Mouse (Mus musculus) C2C12 (cell line): Measurements from ENCODE around the gene Cenpb. TPM values are rescaled to one million over a fixed set of nuclear protein-coding genes. Genes with fewer than 3 reads are reported as not detected.

ENCODE experiments used
- H3K27me3 ChIP-seq: one replicate; pipeline ENCODE4 v1.6.1; 2011; ENCODE audit not compliant: control insufficient read depth, insufficient read depth, insufficient read length
- H3K36me3 ChIP-seq: one replicate; pipeline ENCODE4 v1.6.1; 2011; ENCODE audit not compliant: control insufficient read depth, insufficient read depth
- H3K4me3 ChIP-seq: one replicate; pipeline ENCODE4 v1.5.1; 2011; ENCODE audit warnings: mild to moderate bottlenecking, control low read depth; ENCODE audit not compliant: poor library complexity, insufficient read depth, severe bottlenecking
- H3K79me2 ChIP-seq: one replicate; pipeline ENCODE4 v1.6.1; 2011; ENCODE audit not compliant: control insufficient read depth, insufficient read depth
- H3K79me3 ChIP-seq: one replicate; pipeline ENCODE4 v1.6.1; 2011; ENCODE audit warnings: low read depth, control low read depth
- H3ac ChIP-seq: one replicate; pipeline ENCODE3; 2011; ENCODE audit warnings: low read depth; ENCODE audit not compliant: control insufficient read depth, insufficient read length
- CEBPB ChIP-seq: IDR thresholded peaks from one replicate; pipeline ENCODE4 v1.6.1; 2011; ENCODE audit warnings: low read depth, mild to moderate bottlenecking, control low read depth, moderate library complexity
- CTCF ChIP-seq: IDR thresholded peaks from one replicate; pipeline ENCODE4 v1.5.1; 2011; ENCODE audit not compliant: control insufficient read depth, insufficient read depth, insufficient read length
- FOSL1 ChIP-seq: IDR thresholded peaks from one replicate; pipeline ENCODE4 v1.8.0; 2011; ENCODE audit warnings: mild to moderate bottlenecking, low read length; ENCODE audit not compliant: poor library complexity, insufficient read depth, severe bottlenecking
- MAX ChIP-seq: IDR thresholded peaks from one replicate; pipeline ENCODE4 v1.6.1; 2011; ENCODE audit warnings: mild to moderate bottlenecking, control low read depth
- MYOD1 ChIP-seq: IDR thresholded peaks from one replicate; pipeline ENCODE4 v1.6.1; 2011; ENCODE audit warnings: low read depth; ENCODE audit not compliant: control insufficient read depth, insufficient read length
- MYOG ChIP-seq: IDR thresholded peaks from one replicate; pipeline ENCODE4 v1.6.1; 2011; ENCODE audit not compliant: control insufficient read depth, insufficient read length; ENCODE audit errors: extremely low read depth
- USF1 ChIP-seq: IDR thresholded peaks from one replicate; pipeline ENCODE4 v1.6.1; 2011; ENCODE audit warnings: low read depth, mild to moderate bottlenecking, control low read depth, moderate library complexity
- polyA plus RNA-seq: library from polyadenylated mRNA; unstranded; fragments of >200 nt; fragmentation: generic; extraction: Trizol; gene quantifications from one replicate; pipeline ENCODE4 v1.2.1, GENCODE M21; 2012; ENCODE audit warnings: missing spikeins

Gene Cenpb
- polyA plus RNA-seq, 1 experiment, result 168 TPM

GRCm38 (mm10) chr2:131209969-131210792, 30.3 kb upstream of the Cenpb start:
- peak; percentile 10 for TF ChIP-seq MYOD1
- TF ChIP-seq USF1, result no peak
- TF ChIP-seq FOSL1, result no peak
- peak; percentile 68 for TF ChIP-seq CEBPB
- peak; percentile 80 for TF ChIP-seq MAX
- peak; percentile 94 for TF ChIP-seq CTCF
- Histone ChIP-seq H3K27me3 (no peaks in the 10 kb centered on the region), H3ac (peak overlapping the region; percentile 64), H3K79me2 (peaks cover 20% of the 10 kb centered on the region), H3K4me3 (peak overlapping the region; percentile 67), H3K79me3 (peaks cover 2% of the 10 kb centered on the region), H3K36me3 (no peaks in the 10 kb centered on the region)

DNA sequence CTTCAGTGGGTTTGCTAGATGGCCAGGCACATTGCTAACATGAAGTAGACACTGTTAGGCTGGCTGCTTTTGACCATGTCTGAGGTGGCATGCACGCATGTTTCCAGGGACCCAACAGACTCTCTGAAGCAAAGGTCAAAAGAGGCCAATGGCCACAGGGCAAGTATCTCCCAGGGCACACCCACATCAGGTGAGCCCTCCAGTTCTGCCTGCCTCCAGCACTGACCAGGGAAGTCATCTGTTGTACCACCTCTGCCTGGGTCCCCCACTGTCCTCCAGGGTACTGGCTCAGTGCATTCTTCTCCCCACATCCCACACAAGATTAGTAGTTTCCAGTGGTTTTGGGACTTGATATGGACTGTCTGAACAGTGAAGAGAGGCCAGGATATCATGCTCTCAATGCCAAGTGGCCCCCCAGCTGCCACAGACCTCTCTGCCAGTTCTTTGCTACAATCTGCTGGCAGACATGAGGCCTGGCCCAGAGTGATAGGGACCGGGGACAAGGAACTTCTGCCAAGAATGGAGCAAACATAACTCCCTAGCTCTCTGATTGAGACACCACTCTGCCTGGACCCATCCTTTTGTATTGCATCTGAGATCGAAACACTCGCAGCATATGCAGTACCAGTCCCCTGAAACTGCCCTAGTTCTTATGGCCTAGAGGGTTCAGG, 29.4 kb upstream of the Cenpb start:
- H3K36me3 ChIP-seq, result no peaks in the 10 kb centered on the region
- no peaks in the 10 kb centered on the region for H3K27me3 ChIP-seq
- H3ac ChIP-seq, result peak overlapping the region; percentile 45
- peaks cover 2% of the 10 kb centered on the region for H3K79me3 ChIP-seq
- H3K4me3 ChIP-seq, result no peak overlapping the region
- H3K79me2 ChIP-seq, result peaks cover 20% of the 10 kb centered on the region
- TF ChIP-seq MYOD1, result no peak
- TF ChIP-seq CTCF, result no peak
- TF ChIP-seq MAX, result no peak
- TF ChIP-seq MYOG, result no peak
- no peak for TF ChIP-seq USF1
- TF ChIP-seq FOSL1, result no peak
- TF ChIP-seq CEBPB, result no peak

DNA sequence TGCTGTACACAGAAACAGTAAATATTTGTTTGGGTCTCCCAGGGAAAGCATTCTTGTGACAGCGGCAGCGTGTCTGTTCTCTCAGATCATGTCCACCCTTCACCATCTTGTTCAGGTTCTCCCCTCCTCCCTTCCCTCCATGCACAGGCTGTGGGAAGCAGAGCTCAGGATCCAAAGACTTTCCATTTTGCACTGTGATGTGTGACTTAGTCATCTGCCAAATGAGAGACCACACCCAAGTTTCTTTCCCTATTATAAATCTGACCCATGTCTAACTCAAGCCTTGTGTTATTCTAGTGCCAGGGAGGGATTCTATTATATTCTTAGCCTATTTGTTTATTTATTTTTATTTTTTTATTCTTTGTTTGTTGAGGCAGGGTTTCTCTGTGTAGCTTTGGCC, 28.5 kb upstream of the Cenpb start:
- peaks cover 20% of the 10 kb centered on the region for H3K79me2 ChIP-seq
- H3ac ChIP-seq, result no peak overlapping the region
- no peaks in the 10 kb centered on the region for H3K27me3 ChIP-seq
- no peak overlapping the region for H3K4me3 ChIP-seq
- TF ChIP-seq FOSL1 (no peak), CEBPB (no peak), MYOD1 (no peak), USF1 (no peak), MAX (no peak), MYOG (no peak), CTCF (no peak)
- peaks cover 2% of the 10 kb centered on the region for H3K79me3 ChIP-seq
- H3K36me3 ChIP-seq, result no peaks in the 10 kb centered on the region

DNA sequence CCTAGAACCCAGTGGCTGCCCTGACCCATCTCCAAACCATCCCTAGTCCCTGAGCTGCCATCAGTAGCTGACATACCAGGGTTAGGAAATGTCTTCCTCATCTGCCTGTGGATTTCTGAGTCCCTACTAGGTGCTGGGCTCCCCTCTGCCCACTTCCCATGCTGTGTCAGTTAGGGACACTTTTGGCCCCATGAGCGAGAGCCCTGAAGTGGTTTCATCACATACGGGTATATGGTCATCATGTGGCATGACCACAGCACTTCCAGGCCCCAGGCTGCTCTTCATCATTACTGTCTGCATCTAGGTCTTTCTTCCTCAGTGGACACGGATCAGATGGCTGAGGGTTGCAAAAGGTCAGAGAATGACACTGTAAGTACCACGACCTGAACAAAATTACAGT, 26.9 kb upstream of the Cenpb start, which contains the start of gene Ap5s1:
Gene Ap5s1 (plus strand): TSS at position 301 of the 400 bp plus-strand sequence.
- TF ChIP-seq CTCF (no peak), CEBPB (no peak), FOSL1 (no peak), MAX (no peak), MYOD1 (no peak), MYOG (no peak), USF1 (no peak)
- no peak within 1 kb of the TSS for H3ac ChIP-seq
- H3K4me3 ChIP-seq, result no peak within 1 kb of the TSS
- peaks cover 11% of the 10 kb centered on the region for H3K36me3 ChIP-seq
- H3K79me2 ChIP-seq, result peaks cover 15% of the 10 kb centered on the region
- peaks cover under 1% of the 10 kb centered on the region for H3K79me3 ChIP-seq
- no peaks in the 10 kb centered on the region for H3K27me3 ChIP-seq

- H3K79me3 ChIP-seq, result no peaks in the 10 kb centered on the region
- H3K27me3 ChIP-seq, result no peaks in the 10 kb centered on the region
- no peak overlapping the region for H3ac ChIP-seq
- peaks cover 11% of the 10 kb centered on the region for H3K36me3 ChIP-seq
- H3K4me3 ChIP-seq, result no peak overlapping the region
- peaks cover 4% of the 10 kb centered on the region for H3K79me2 ChIP-seq
- TF ChIP-seq CEBPB (no peak), MAX (no peak), FOSL1 (no peak), USF1 (no peak), MYOG (no peak), CTCF (no peak), MYOD1 (no peak)
Observed at GRCm38 (mm10) chr2:131205521-131206182, 25.8 kb upstream of the Cenpb start.
